Mouse (Mus musculus) lung, adult 2 months (tissue): ENCODE measurements at regions not wholly inside any gene's neighbourhood (a gene's known extent, or its start where the extent isn't known, plus 50 kb on each side); places are given as distances from the start of the nearest gene placed in this dataset.

Source experiments
- DNase-seq: peaks from one replicate; pipeline ENCODE4 v3.0.0; 2022
- H3K4me1 ChIP-seq: fragments of 200-500 bp; 2 replicates; pipeline ENCODE4 v1.6.1; 2011; ENCODE audit warnings: low read length; ENCODE audit not compliant: control insufficient read depth, insufficient read depth
- H3K4me3 ChIP-seq: fragments of 200-500 bp; replicated peaks from 2 replicates; pipeline ENCODE3; 2011; ENCODE audit warnings: low read depth, mild to moderate bottlenecking, control low read depth, low read length; ENCODE audit errors: extremely low read depth
- CTCF ChIP-seq: fragments of 200-500 bp; IDR thresholded peaks from 2 replicates; pipeline ENCODE4 v1.5.1; 2011; ENCODE audit warnings: mild to moderate bottlenecking, low read length, control low read depth; ENCODE audit not compliant: insufficient read depth
- POLR2A ChIP-seq: fragments of 200-500 bp; IDR thresholded peaks from 2 replicates; pipeline ENCODE4 v1.6.1; 2011; ENCODE audit warnings: low read depth, mild to moderate bottlenecking, control low read depth, low read length, borderline replicate concordance; ENCODE audit errors: extremely low read depth
- WGBS: fragments of 180-500 bp; shearing (Covaris S2); methylation state at CpG from one replicate; pipeline ENCODE4 v1.1.7; 2018; 5-methylcytosine and 5-hydroxymethylcytosine counted together

GRCm38 (mm10) chr13:31341282-31342100 is 214.4 kb upstream of the Foxq1 start:
- no peaks in the 10 kb centered on the region for H3K4me1 ChIP-seq
- no peak overlapping the region for H3K4me3 ChIP-seq
- DNase-seq: no peak
- WGBS: 73% methylated on average over 15 of the region's 15 CpGs
- TF ChIP-seq POLR2A: no peak
- TF ChIP-seq CTCF: no peak

DNA sequence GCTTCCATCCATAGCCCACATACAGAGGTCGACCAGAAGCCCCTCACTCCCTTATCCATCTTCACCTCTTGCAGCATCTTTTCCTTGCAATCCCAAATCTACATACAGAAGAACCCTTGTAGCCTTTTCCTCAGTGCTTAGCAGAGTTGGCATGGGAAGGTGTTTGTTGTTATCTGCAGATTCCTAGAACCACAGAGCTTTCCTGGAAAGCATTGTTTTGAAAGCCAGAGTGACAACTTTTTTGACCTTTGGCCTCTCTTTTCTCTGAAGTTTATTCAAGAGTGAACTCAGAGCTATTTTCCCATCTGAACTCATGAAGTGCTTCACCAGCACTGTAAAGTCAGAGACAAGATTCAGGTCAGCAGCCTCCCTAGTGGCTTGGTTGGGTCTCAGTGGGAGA is 209.7 kb upstream of the Foxq1 start:
- H3K4me1 ChIP-seq: no peaks in the 10 kb centered on the region
- DNase-seq: no peak
- 51% methylated on average over 1 of the region's 1 CpGs for WGBS
- H3K4me3 ChIP-seq: no peak overlapping the region
- TF ChIP-seq POLR2A: no peak
- no peak for TF ChIP-seq CTCF

DNA sequence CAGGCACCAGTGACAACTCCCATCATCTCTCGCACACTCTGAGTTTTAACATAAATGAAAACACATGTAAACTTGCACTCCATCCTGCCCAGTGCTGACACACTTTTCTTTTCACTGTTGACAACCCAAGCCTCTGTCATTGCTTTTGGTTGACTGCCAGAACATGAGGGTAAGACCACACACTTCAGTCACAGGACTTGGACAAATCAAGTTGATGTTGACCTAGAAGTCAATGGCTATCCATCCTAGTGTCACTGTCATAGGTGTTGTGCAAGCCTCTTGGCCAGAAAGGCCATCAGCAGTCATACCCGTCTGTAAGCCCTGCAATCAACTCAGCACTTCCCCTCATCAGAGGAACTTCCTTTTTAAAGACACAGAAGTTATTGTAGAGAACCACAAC is 208.9 kb upstream of the Foxq1 start:
- Histone ChIP-seq H3K4me1 (no peaks in the 10 kb centered on the region), H3K4me3 (no peak overlapping the region)
- 30% methylated on average over 2 of the region's 2 CpGs for WGBS
- no peak for DNase-seq
- TF ChIP-seq POLR2A (no peak), CTCF (no peak)

GRCm38 (mm10) chr13:31349671-31350070 is 206.3 kb upstream of the Foxq1 start:
- 64% methylated on average over 2 of the region's 2 CpGs for WGBS
- DNase-seq: no peak
- Histone ChIP-seq H3K4me3 (no peak overlapping the region), H3K4me1 (no peaks in the 10 kb centered on the region)
- no peak for TF ChIP-seq CTCF
- no peak for TF ChIP-seq POLR2A

DNA sequence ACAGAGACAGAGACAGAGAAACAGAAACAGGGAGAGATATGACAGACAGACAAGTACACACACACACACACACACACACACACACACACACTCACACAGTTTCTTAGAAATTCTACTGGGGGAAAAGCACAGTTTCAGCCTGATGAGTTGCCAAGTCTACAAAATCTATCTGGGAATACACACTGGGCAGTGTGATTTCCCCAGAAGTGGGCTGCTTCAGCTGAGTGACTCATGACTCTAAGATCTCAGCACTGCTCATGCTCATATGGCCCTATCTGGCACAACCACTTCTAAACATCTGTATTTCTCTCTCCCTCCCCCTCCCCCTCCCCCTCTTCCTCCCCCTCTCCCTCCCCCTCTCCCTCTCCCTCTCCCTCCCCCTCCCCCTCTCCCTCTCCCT is 204.5 kb upstream of the Foxq1 start:
- DNase-seq: no peak
- Histone ChIP-seq H3K4me1 (no peaks in the 10 kb centered on the region), H3K4me3 (no peak overlapping the region)

GRCm38 (mm10) chr13:31352825-31353224 is 203.1 kb upstream of the Foxq1 start:
- no peak for TF ChIP-seq POLR2A
- TF ChIP-seq CTCF: peak; percentile 23; the same call in 1 of the 2 replicates
- 73% methylated on average over 5 of the region's 5 CpGs for WGBS
- DNase-seq: no peak
- Histone ChIP-seq H3K4me1 (no peaks in the 10 kb centered on the region), H3K4me3 (no peak overlapping the region)

More for the DNA sequence above, 204.5 kb upstream of the Foxq1 start:
- no peak for TF ChIP-seq POLR2A

DNA sequence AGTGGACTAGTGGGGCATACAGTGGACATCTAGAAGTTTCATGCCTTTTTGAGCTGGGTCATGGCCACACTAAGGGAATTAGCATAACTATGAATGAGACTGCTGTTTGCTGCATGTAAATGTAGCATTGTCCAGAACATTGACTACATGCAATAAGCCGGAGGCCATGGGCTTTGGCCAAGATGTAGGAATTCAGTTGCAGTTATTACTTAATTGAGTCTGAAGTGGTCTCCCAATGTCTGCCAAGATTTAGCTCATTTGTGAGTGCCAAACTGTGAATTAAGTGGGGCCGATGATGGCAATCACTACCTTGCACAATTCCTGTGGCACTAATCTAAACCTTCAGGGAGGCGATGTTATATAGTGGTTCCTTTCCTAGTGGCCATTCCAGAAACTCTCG is 196.6 kb upstream of the Foxq1 start:
- Histone ChIP-seq H3K4me3 (no peak overlapping the region), H3K4me1 (no peaks in the 10 kb centered on the region)
- WGBS: 71% methylated on average over 4 of the region's 4 CpGs
- TF ChIP-seq POLR2A (no peak), CTCF (no peak)
- DNase-seq: no peak

DNA sequence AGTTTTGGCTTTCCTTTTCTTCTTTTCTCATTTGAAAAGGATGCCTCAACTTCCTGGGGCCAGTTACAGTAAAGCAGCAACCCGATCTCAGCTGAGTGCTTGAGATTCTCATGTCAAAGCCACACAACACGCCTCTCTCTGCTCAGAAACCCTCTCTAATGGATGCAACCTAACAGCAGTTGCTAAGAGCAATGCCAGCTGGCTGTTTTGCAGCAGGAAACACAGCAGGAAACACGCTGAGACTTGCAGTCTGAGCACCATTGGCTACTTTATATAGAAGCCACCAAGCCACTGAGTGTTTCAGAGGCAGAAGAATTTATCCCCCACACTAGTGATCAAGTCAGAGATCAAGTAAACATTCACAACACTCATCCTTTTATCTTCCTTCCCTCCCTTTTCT is 193.5 kb upstream of the Foxq1 start:
- TF ChIP-seq CTCF: no peak
- no peak for TF ChIP-seq POLR2A
- WGBS: 17% methylated on average over 3 of the region's 3 CpGs
- Histone ChIP-seq H3K4me1 (no peaks in the 10 kb centered on the region), H3K4me3 (no peak overlapping the region)
- no peak for DNase-seq

- 73% methylated on average over 4 of the region's 4 CpGs for WGBS
- Histone ChIP-seq H3K4me1 (no peaks in the 10 kb centered on the region), H3K4me3 (no peak overlapping the region)
- TF ChIP-seq POLR2A (no peak), CTCF (no peak)
- no peak for DNase-seq
Measured at GRCm38 (mm10) chr13:31364369-31364768, 191.6 kb upstream of the Foxq1 start.

GRCm38 (mm10) chr13:31367226-31367625 is 188.7 kb upstream of the Foxq1 start:
- Histone ChIP-seq H3K4me1 (no peaks in the 10 kb centered on the region), H3K4me3 (no peak overlapping the region)
- no peak for DNase-seq
- no peak for TF ChIP-seq POLR2A
- no peak for TF ChIP-seq CTCF
- WGBS: 90% methylated on average over 3 of the region's 3 CpGs

DNA sequence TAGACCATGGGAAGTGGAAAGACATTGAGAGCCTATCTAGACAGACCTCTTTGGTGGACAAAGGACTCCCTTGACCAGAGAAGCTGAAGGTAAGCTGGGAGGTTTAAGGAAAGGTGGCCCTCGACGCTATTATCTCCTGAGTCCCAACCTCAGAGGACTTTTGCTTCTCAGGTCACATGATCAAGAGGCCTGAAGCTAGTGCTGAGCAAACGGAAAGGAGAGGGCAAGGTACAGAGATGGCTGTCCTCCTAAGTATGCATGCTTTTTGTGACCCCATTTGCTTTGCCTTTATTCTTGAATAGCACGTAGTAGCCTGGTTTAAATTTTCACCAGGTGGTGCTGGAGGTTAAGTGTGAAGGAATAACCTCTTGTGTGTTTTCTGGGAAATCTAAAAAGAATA is 186.8 kb upstream of the Foxq1 start:
- no peaks in the 10 kb centered on the region for H3K4me1 ChIP-seq
- no peak for TF ChIP-seq POLR2A
- no peak for TF ChIP-seq CTCF
- no peak for DNase-seq
- H3K4me3 ChIP-seq: no peak overlapping the region
- WGBS: 70% methylated on average over 4 of the region's 4 CpGs
